Mouse (Mus musculus) macrophage (primary cell): ENCODE measurements around the gene Kbtbd12. TPM values are rescaled to one million over a fixed set of nuclear protein-coding genes. Genes with fewer than 3 reads are reported as not detected.

Source experiments
- H3K27ac ChIP-seq: fragments of 350-480 bp; formaldehyde crosslinking; 2 replicates; pipeline ENCODE4 v1.9.0; 2021
- H3K36me3 ChIP-seq: fragments of 350-480 bp; formaldehyde crosslinking; 2 replicates; pipeline ENCODE4 v1.9.0; 2021; ENCODE audit errors: inconsistent target
- H3K4me3 ChIP-seq: fragments of 350-480 bp; formaldehyde crosslinking; 2 replicates; pipeline ENCODE4 v1.9.0; 2021; ENCODE audit errors: inconsistent target
- H3K79me2 ChIP-seq: fragments of 350-480 bp; formaldehyde crosslinking; 2 replicates; pipeline ENCODE4 v1.9.0; 2021; ENCODE audit errors: inconsistent target
- WGBS: methylation state at CpG from one replicate; pipeline ENCODE4 v1.1.7; 2026; ENCODE audit warnings: inconsistent platforms; ENCODE audit not compliant: missing documents; 5-methylcytosine and 5-hydroxymethylcytosine counted together
- polyA plus RNA-seq: library from polyadenylated mRNA; stranded (reverse); fragments of 250-400 nt; gene quantifications from 3 replicates; pipeline ENCODE4 v1.2.4, GENCODE M21; 2018; ENCODE audit warnings: inconsistent platforms

Gene Kbtbd12
- polyA plus RNA-seq, 1 experiment from 2014 or later: 1.2 TPM

GRCm38 (mm10) chr6:88596108-88596507 lies 41.6 kb downstream of the Kbtbd12 start:
- no peak overlapping the region for H3K4me3 ChIP-seq
- no peak overlapping the region for H3K27ac ChIP-seq
- no peaks in the 10 kb centered on the region for H3K36me3 ChIP-seq
- 80% methylated on average over 2 of the region's 2 CpGs for WGBS
- H3K79me2 ChIP-seq: no peaks in the 10 kb centered on the region

- WGBS: 91% methylated on average over 6 of the region's 6 CpGs
- H3K4me3 ChIP-seq: no peak overlapping the region
- H3K27ac ChIP-seq: no peak overlapping the region
- H3K79me2 ChIP-seq: no peaks in the 10 kb centered on the region
- no peaks in the 10 kb centered on the region for H3K36me3 ChIP-seq
Observed at GRCm38 (mm10) chr6:88592367-88592766, 45.4 kb downstream of the Kbtbd12 start.

- no peak overlapping the region for H3K4me3 ChIP-seq
- 96% methylated on average over 4 of the region's 4 CpGs for WGBS
- H3K79me2 ChIP-seq: no peaks in the 10 kb centered on the region
- H3K27ac ChIP-seq: no peak overlapping the region
- no peaks in the 10 kb centered on the region for H3K36me3 ChIP-seq
Observed at GRCm38 (mm10) chr6:88590231-88590630, 47.5 kb downstream of the Kbtbd12 start.

DNA sequence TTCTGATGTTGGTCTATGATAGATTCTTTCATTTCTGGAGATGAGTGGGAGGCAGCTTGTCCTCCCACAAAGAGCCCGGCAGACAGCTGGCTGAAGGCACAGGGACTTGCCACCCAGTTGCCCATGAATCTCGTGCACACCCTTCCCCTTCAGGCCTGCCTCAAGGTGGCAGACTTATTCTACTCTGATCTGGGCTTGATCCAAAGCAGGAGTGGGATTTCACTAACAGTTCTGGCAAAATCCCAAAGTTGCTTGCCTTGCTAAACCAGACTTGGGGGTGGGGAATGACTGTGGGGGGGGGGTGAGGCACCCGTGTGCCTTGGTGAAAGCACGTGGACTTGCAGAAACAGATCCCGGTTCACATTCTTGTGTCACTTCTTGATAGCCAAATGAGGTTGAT lies 48.2 kb downstream of the Kbtbd12 start:
- no peaks in the 10 kb centered on the region for H3K36me3 ChIP-seq
- WGBS: 19% methylated on average over 5 of the region's 5 CpGs

DNA sequence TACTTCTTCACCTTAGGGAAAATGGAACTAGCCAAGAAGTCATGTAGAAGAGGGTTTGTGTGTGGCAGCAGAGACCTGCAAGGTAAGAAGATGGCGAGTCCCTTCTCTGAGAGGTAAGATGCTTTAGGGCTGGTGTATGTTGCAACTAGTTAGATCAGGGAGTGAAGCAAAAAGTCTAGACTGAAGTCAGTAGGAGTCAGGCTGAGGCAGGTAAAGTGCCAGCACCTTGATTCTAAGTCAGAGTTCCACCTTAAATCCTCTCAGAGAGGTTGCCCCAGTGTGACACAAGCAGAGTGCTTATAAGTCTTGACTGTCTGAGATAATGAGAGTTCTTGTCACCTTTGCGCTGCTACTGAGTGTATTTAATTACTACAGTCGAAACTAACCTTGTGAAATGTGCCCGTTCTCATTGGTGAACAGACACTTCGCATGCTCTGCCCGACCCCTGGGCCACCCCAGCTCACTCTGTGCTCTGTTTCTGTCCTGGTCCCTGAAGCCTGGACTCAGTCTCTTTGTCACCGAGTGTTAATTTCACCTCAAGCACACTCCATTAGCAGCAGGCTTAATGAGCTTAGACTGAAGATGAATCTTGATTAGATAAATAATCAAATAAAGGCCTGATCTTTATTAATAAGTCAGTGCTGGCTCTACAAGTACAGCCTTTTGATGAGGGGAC lies 49.0 kb downstream of the Kbtbd12 start:
- no peak overlapping the region for H3K27ac ChIP-seq
- no peaks in the 10 kb centered on the region for H3K79me2 ChIP-seq
- WGBS: 90% methylated on average over 7 of the region's 7 CpGs
- no peak overlapping the region for H3K4me3 ChIP-seq
- H3K36me3 ChIP-seq: no peaks in the 10 kb centered on the region

More for the DNA sequence above, 48.2 kb downstream of the Kbtbd12 start:
- H3K79me2 ChIP-seq: no peaks in the 10 kb centered on the region
- H3K4me3 ChIP-seq: no peak overlapping the region
- H3K27ac ChIP-seq: no peak overlapping the region

GRCm38 (mm10) chr6:88587091-88587490 lies 50.7 kb downstream of the Kbtbd12 start:
- no peak overlapping the region for H3K27ac ChIP-seq
- H3K4me3 ChIP-seq: no peak overlapping the region
- H3K36me3 ChIP-seq: no peaks in the 10 kb centered on the region
- no peaks in the 10 kb centered on the region for H3K79me2 ChIP-seq
- 86% methylated on average over 3 of the region's 3 CpGs for WGBS

DNA sequence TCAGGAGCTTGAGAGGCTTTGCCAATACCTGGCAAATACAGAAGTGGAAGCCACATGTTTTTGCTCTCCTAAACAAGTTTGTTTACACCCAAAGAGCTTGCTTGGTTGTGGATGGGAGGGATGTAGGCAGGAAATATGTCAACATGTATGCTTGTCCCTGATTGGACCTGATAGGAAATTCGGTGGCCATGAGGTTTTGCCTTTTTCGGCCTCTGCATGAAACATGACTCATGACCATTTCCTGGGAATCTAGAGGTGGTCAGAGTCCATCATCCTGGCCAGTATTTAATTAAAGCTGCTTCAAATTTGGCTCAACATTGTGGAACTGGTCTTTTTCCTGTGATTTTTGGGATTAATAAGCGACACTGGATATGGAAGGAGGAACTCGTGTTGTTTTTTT lies 53.8 kb downstream of the Kbtbd12 start:
- H3K4me3 ChIP-seq: no peak overlapping the region
- no peaks in the 10 kb centered on the region for H3K79me2 ChIP-seq
- WGBS: 42% methylated on average over 4 of the region's 4 CpGs

GRCm38 (mm10) chr6:88576495-88576894 lies 61.3 kb downstream of the Kbtbd12 start:
- H3K4me3 ChIP-seq: no peak overlapping the region
- H3K27ac ChIP-seq: no peak overlapping the region
- 91% methylated on average over 11 of the region's 11 CpGs for WGBS
- no peaks in the 10 kb centered on the region for H3K36me3 ChIP-seq
- no peaks in the 10 kb centered on the region for H3K79me2 ChIP-seq

More for the DNA sequence above, 53.8 kb downstream of the Kbtbd12 start:
- Histone ChIP-seq H3K36me3 (no peaks in the 10 kb centered on the region), H3K27ac (no peak overlapping the region)

GRCm38 (mm10) chr6:88566676-88567075 lies 71.1 kb downstream of the Kbtbd12 start:
- H3K27ac ChIP-seq: no peak overlapping the region
- no peaks in the 10 kb centered on the region for H3K36me3 ChIP-seq
- H3K79me2 ChIP-seq: no peaks in the 10 kb centered on the region
- WGBS: 57% methylated on average over 5 of the region's 7 CpGs
- H3K4me3 ChIP-seq: no peak overlapping the region

DNA sequence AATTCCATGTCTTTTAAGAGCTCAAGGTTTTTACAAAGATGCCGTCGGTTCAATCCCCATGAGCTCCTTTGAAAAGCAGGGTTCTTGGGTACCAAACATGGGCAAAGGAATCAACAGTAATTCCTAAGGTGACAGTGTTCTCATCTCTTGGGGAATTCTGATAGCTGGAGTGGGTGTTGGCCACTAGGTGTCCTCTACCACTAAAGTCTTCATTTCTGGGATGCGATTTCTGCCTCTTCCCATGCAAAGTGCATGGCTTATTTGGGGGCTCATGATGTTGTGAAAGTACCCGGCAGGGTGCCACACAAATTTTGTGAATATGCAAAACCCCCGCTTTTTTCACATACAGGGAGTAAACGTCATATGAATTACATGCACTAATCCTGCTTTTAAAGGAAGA lies 72.7 kb downstream of the Kbtbd12 start:
- 62% methylated on average over 6 of the region's 6 CpGs for WGBS
- H3K36me3 ChIP-seq: no peaks in the 10 kb centered on the region
- no peaks in the 10 kb centered on the region for H3K79me2 ChIP-seq
- no peak overlapping the region for H3K27ac ChIP-seq
- H3K4me3 ChIP-seq: no peak overlapping the region

DNA sequence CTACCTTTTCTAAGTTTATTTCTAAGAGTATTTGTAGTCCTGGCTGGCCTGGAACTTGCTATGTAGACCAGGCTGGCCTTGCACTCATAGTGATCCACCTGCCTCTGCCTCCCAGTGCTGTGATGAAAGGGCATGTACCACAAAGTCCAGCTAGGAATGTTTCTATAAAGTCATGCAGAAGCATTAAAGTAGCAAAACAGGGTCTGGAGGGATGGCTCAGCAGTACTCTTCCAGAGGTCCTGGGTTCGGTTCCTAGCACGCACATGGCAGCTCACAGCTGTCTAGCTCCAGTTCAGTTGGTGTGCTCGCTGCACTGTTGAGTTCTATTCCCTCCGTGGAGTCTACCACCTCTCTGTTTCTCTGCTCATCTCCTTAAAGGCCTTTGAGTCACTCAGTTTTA lies 77.6 kb downstream of the Kbtbd12 start:
- H3K79me2 ChIP-seq: no peaks in the 10 kb centered on the region
- H3K36me3 ChIP-seq: no peaks in the 10 kb centered on the region
- no peak overlapping the region for H3K27ac ChIP-seq
- 92% methylated on average over 4 of the region's 4 CpGs for WGBS
- no peak overlapping the region for H3K4me3 ChIP-seq

DNA sequence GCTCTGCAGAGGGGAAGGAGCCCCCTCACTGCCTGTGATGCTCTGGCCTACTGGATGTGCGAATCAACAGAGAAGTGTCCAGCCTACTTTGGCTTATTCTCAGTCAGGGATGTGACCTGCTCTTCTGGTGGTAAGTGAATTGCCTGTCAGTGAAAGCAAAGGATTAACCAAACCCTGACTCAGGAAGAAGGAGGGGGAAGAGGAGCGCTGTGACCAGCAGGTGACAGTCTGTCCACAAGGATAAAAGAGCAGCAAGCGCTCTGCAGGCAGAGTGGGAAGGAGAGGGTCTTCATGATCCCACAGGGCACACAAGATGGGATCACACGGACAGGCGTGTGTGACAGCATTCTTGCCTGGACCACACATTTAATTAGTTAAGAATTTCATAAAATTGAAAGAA lies 78.1 kb downstream of the Kbtbd12 start:
- Histone ChIP-seq H3K27ac (no peak overlapping the region), H3K79me2 (no peaks in the 10 kb centered on the region), H3K36me3 (no peaks in the 10 kb centered on the region), H3K4me3 (no peak overlapping the region)
- WGBS: 89% methylated on average over 5 of the region's 5 CpGs

- no peaks in the 10 kb centered on the region for H3K79me2 ChIP-seq
- no peak overlapping the region for H3K4me3 ChIP-seq
- no peak overlapping the region for H3K27ac ChIP-seq
- WGBS: 89% methylated on average over 1 of the region's 1 CpGs
- no peaks in the 10 kb centered on the region for H3K36me3 ChIP-seq
Observed at GRCm38 (mm10) chr6:88558076-88558475, 79.7 kb downstream of the Kbtbd12 start.

DNA sequence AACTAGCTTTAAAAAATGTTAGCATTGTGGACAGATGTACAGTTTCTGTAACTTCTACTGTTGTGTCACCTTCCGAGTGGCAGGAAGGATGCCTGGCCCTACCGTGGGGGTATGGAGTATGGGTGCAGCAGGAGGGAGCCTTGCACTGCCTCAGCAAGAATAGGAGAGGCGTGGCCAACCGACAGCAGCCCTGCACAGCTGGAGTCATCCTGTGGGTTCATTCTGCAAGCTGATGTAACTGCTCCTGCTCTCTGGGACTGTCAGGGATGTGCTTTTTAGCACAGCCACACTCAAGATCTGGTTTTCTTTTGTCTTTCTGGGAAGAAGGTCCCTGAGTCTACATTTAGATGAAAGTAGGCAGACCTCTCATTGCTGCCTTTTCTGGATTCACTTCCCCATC lies 80.2 kb downstream of the Kbtbd12 start:
- Histone ChIP-seq H3K36me3 (no peaks in the 10 kb centered on the region), H3K4me3 (no peak overlapping the region), H3K27ac (no peak overlapping the region), H3K79me2 (no peaks in the 10 kb centered on the region)
- 34% methylated on average over 4 of the region's 4 CpGs for WGBS

DNA sequence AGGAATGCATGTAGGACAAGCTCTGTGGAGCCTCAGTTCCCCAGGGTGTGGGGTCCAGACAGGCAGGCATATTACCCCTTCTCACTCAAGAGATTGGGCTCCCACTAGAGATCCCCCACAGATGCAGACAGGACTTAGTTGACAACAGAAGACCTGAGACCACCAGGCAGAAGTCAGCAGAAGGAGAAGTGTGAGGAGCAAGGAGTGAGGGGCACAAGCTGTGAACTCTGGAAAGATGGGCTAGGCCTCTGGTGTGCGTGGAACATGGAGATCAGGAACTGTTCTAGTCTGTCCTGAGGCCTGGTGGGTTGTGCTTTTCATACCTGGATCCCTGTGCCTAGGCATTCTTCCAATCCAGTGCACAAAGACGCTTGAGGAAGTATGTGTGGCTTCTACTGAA lies 87.8 kb downstream of the Kbtbd12 start:
- H3K79me2 ChIP-seq: no peaks in the 10 kb centered on the region
- no peak overlapping the region for H3K4me3 ChIP-seq
- H3K27ac ChIP-seq: no peak overlapping the region
- no peaks in the 10 kb centered on the region for H3K36me3 ChIP-seq
- WGBS: 83% methylated on average over 2 of the region's 2 CpGs
